Mouse (Mus musculus): ENCODE measurements around the gene Tnni3k. TPM values are rescaled to one million over a fixed set of nuclear protein-coding genes. Genes with fewer than 3 reads are reported as not detected.

Tnni3k gene
- polyA plus RNA-seq (2012; fragmentation: generic; extraction: Trizol), result 0.47 TPM

- H3K79me2 ChIP-seq (ENCODE audit: control insufficient read depth, insufficient read depth), result no peaks in the 10 kb centered on the region
- H3K36me3 ChIP-seq (ENCODE audit: control insufficient read depth, insufficient read depth), result no peaks in the 10 kb centered on the region
- H3K27me3 ChIP-seq (ENCODE audit: control insufficient read depth, insufficient read depth, insufficient read length), result no peaks in the 10 kb centered on the region
- H3K4me3 ChIP-seq, result no peak within 1 kb of the TSS
- TF ChIP-seq POLR2AphosphoS2 (IDR thresholded peaks at IDR 0.05; ENCODE audit: insufficient read length, low read depth), result no peak
- peak within 1 kb of the TSS; percentile 57 for H3K4me2 ChIP-seq (ENCODE audit: low read depth)
- no peak within 1 kb of the TSS for H3ac ChIP-seq (ENCODE audit: control insufficient read depth, insufficient read length)
Observed at GRCm38 (mm10) chr3:155055231-155055916, at the start of gene Tnni3k. Gene Tnni3k, minus strand, starts transcription at chr3:155055407.

GRCm38 (mm10) chr3:155099266-155099665 lies 44.1 kb upstream of the Tnni3k start:
- TF ChIP-seq CEBPB (IDR thresholded peaks at IDR 0.05; ENCODE audit: insufficient read depth, poor library complexity, severe bottlenecking) (no peak), POLR2A (IDR thresholded peaks at IDR 0.05; ENCODE audit: insufficient read length, low read depth) (no peak), E2F4 (IDR thresholded peaks at IDR 0.05; ENCODE audit: insufficient read depth) (no peak), TCF3 (IDR thresholded peaks at IDR 0.05; ENCODE audit: insufficient read length, low read depth) (no peak), USF1 (IDR thresholded peaks at IDR 0.05; ENCODE audit: low read depth) (no peak), MYOD1 (IDR thresholded peaks at IDR 0.05; ENCODE audit: control insufficient read depth in 1 of 3, insufficient read length in 2 of 3, low read depth in 2 of 3) (no peak), POLR2AphosphoS2 (IDR thresholded peaks at IDR 0.05; ENCODE audit: insufficient read length, low read depth) (no peak), SRF (IDR thresholded peaks at IDR 0.05; ENCODE audit: control insufficient read depth, insufficient read length, low read depth) (no peak), REST (IDR thresholded peaks at IDR 0.05; ENCODE audit: insufficient read depth, insufficient read length) (no peak), MAX (IDR thresholded peaks at IDR 0.05; ENCODE audit: low read depth) (no peak), MYOG (IDR thresholded peaks at IDR 0.05; ENCODE audit: control insufficient read depth in 1 of 3, insufficient read depth in 1 of 3, insufficient read length in 2 of 3, low read depth in 2 of 3) (no peak), TCF12 (IDR thresholded peaks at IDR 0.05; ENCODE audit: insufficient read depth, poor library complexity, severe bottlenecking) (no peak)
- H3K27me3 ChIP-seq (ENCODE audit: control insufficient read depth, insufficient read depth, insufficient read length), result no peaks in the 10 kb centered on the region

GRCm38 (mm10) chr3:155093116-155093956 lies 38.1 kb upstream of the Tnni3k start, which contains the start of the genes Fpgt and Lrriq3:
Gene Fpgt, minus strand, starts transcription at chr3:155093403.
Gene Lrriq3, plus strand, starts transcription at chr3:155093434.
- no peaks in the 10 kb centered on the region for H3K27me3 ChIP-seq (ENCODE audit: control insufficient read depth, insufficient read depth, insufficient read length)
- peaks cover 19% of the 10 kb centered on the region for H3K36me3 ChIP-seq (ENCODE audit: control insufficient read depth, insufficient read depth)
- peaks cover 14% of the 10 kb centered on the region for H3K79me2 ChIP-seq (ENCODE audit: control insufficient read depth, insufficient read depth)
- H3K4me3 ChIP-seq, result peak within 1 kb of the TSS; percentile 66
- TF ChIP-seq TCF12 (IDR thresholded peaks at IDR 0.05; ENCODE audit: insufficient read depth, poor library complexity, severe bottlenecking) (no peak), POLR2A (IDR thresholded peaks at IDR 0.05; ENCODE audit: insufficient read length, low read depth) (peak; percentile 76), MYOD1 (IDR thresholded peaks at IDR 0.05; ENCODE audit: control insufficient read depth in 1 of 3, insufficient read length in 2 of 3, low read depth in 2 of 3) (peak in 1 of 3 experiments; percentile 30), CEBPB (IDR thresholded peaks at IDR 0.05; ENCODE audit: insufficient read depth, poor library complexity, severe bottlenecking) (no peak), MYOG (IDR thresholded peaks at IDR 0.05; ENCODE audit: control insufficient read depth in 1 of 3, insufficient read depth in 1 of 3, insufficient read length in 2 of 3, low read depth in 2 of 3) (peak in 1 of 3 experiments; percentile 55), REST (IDR thresholded peaks at IDR 0.05; ENCODE audit: insufficient read depth, insufficient read length) (no peak), POLR2AphosphoS2 (IDR thresholded peaks at IDR 0.05; ENCODE audit: insufficient read length, low read depth) (peak; percentile 56), SRF (IDR thresholded peaks at IDR 0.05; ENCODE audit: control insufficient read depth, insufficient read length, low read depth) (peak; percentile 10)
- H3ac ChIP-seq (ENCODE audit: control insufficient read depth, insufficient read length), result peak within 1 kb of the TSS; percentile 34
- H3K4me2 ChIP-seq (ENCODE audit: low read depth), result peak within 1 kb of the TSS; percentile 81

More at GRCm38 (mm10) chr3:155099266-155099665, 44.1 kb upstream of the Tnni3k start:
- Histone ChIP-seq H3ac (ENCODE audit: control insufficient read depth, insufficient read length) (no peak overlapping the region), H3K79me2 (ENCODE audit: control insufficient read depth, insufficient read depth) (no peaks in the 10 kb centered on the region), H3K4me2 (ENCODE audit: low read depth) (no peak overlapping the region), H3K36me3 (ENCODE audit: control insufficient read depth, insufficient read depth) (no peaks in the 10 kb centered on the region), H3K4me3 (no peak overlapping the region)

- TF ChIP-seq REST (IDR thresholded peaks at IDR 0.05; ENCODE audit: insufficient read depth, insufficient read length), result no peak
- no peak for TF ChIP-seq TCF12 (IDR thresholded peaks at IDR 0.05; ENCODE audit: insufficient read depth, poor library complexity, severe bottlenecking)
- TF ChIP-seq POLR2AphosphoS2 (IDR thresholded peaks at IDR 0.05; ENCODE audit: insufficient read length, low read depth), result no peak
- no peak for TF ChIP-seq CEBPB (IDR thresholded peaks at IDR 0.05; ENCODE audit: insufficient read depth, poor library complexity, severe bottlenecking)
- no peak for TF ChIP-seq E2F4 (IDR thresholded peaks at IDR 0.05; ENCODE audit: insufficient read depth)
- TF ChIP-seq USF1 (IDR thresholded peaks at IDR 0.05; ENCODE audit: low read depth), result no peak
- no peak for TF ChIP-seq MYOD1 (IDR thresholded peaks at IDR 0.05; ENCODE audit: control insufficient read depth in 1 of 3, insufficient read length in 2 of 3, low read depth in 2 of 3)
- TF ChIP-seq POLR2A (IDR thresholded peaks at IDR 0.05; ENCODE audit: insufficient read length, low read depth), result no peak
- no peak for TF ChIP-seq MYOG (IDR thresholded peaks at IDR 0.05; ENCODE audit: control insufficient read depth in 1 of 3, insufficient read depth in 1 of 3, insufficient read length in 2 of 3, low read depth in 2 of 3)
- Histone ChIP-seq H3K27me3 (ENCODE audit: control insufficient read depth, insufficient read depth, insufficient read length) (no peaks in the 10 kb centered on the region), H3K4me3 (peak overlapping the region; percentile 66), H3K79me2 (ENCODE audit: control insufficient read depth, insufficient read depth) (peaks cover 14% of the 10 kb centered on the region), H3K4me2 (ENCODE audit: low read depth) (peak overlapping the region; percentile 81), H3K36me3 (ENCODE audit: control insufficient read depth, insufficient read depth) (peaks cover 28% of the 10 kb centered on the region), H3ac (ENCODE audit: control insufficient read depth, insufficient read length) (peak overlapping the region; percentile 34)
Observed at GRCm38 (mm10) chr3:155092081-155092480, 36.9 kb upstream of the Tnni3k start.

All from myocyte (in vitro differentiated cells).